Mouse (Mus musculus) liver, embryonic 14.5 days (tissue): ENCODE measurements at regions not wholly inside any gene's neighbourhood (a gene's known extent, or its start where the extent isn't known, plus 50 kb on each side); places are given as distances from the start of the nearest gene placed in this dataset.

Source experiments
- ATAC-seq: fragments of 200-750 bp; cut with Nextera tagmentation; 2 replicates; pipeline ENCODE4 v1.8.0; 2017; ENCODE audit warnings: moderate number of reproducible peaks, mild to moderate bottlenecking, moderate library complexity; ENCODE audit not compliant: insufficient read depth
- DNase-seq, 3 experiments: peaks; one replicate each; pipeline ENCODE4 v3.0.0-alpha.2; 2012 to 2013; ENCODE audit warnings: low read depth in 3 of 3, low spot score in 3 of 3
- H3K27ac ChIP-seq: fragments of 300-500 bp; sonication (generic); 2 replicates; pipeline ENCODE4 v1.5.1; 2014; ENCODE audit warnings: moderate library complexity, mild to moderate bottlenecking, control low read depth, inconsistent platforms
- H3K27me3 ChIP-seq: fragments of 300-500 bp; sonication (generic); 2 replicates; pipeline ENCODE4 v1.6.1; 2014; ENCODE audit warnings: mild to moderate bottlenecking, low read length, moderate library complexity; ENCODE audit not compliant: control insufficient read depth, insufficient read depth
- H3K36me3 ChIP-seq: fragments of 300-500 bp; sonication (generic); replicated peaks from 2 replicates; pipeline ENCODE4 v1.6.1; 2014; ENCODE audit warnings: low read depth; ENCODE audit not compliant: control insufficient read depth, insufficient read depth
- H3K4me1 ChIP-seq, 2 experiments: fragments of 200-500 bp in 1 of 2; fragments of 300-500 bp in 1 of 2; sonication (generic) in 1 of 2; replicated peaks; 2 replicates each; pipeline ENCODE4 v1.6.1; 2012 to 2014; ENCODE audit warnings: antibody characterized with exemption in 1 of 2, inconsistent platforms in 1 of 2, low read length in 1 of 2; ENCODE audit not compliant: control insufficient read depth in 2 of 2, insufficient read depth in 2 of 2
- H3K4me2 ChIP-seq: fragments of 300-500 bp; sonication (generic); 2 replicates; pipeline ENCODE4 v1.6.1; 2014; ENCODE audit warnings: low read depth, mild to moderate bottlenecking, control low read depth, moderate library complexity
- H3K4me3 ChIP-seq, 2 experiments: fragments of 200-500 bp in 1 of 2; fragments of 300-500 bp in 1 of 2; sonication (generic) in 1 of 2; 2 replicates each; pipeline ENCODE4 v1.5.1; 2012 to 2014; ENCODE audit warnings: low read depth in 2 of 2, low read length in 2 of 2, mild to moderate bottlenecking in 2 of 2, control low read depth in 1 of 2, inconsistent platforms in 1 of 2, moderate library complexity in 1 of 2; ENCODE audit not compliant: insufficient read depth in 1 of 2
- H3K9ac ChIP-seq: fragments of 300-500 bp; sonication (generic); replicated peaks from 2 replicates; pipeline ENCODE4 v1.6.1; 2014; ENCODE audit warnings: mild to moderate bottlenecking, control low read depth, moderate library complexity
- H3K9me3 ChIP-seq: fragments of 300-500 bp; sonication (generic); 2 replicates; pipeline ENCODE4 v1.6.1; 2016; ENCODE audit warnings: low read length, mixed read lengths; ENCODE audit not compliant: control insufficient read depth
- CTCF ChIP-seq: IDR thresholded peaks from 2 replicates; pipeline ENCODE4 v1.5.1; 2016; ENCODE audit warnings: antibody characterized with exemption, low read depth, control low read depth
- EP300 ChIP-seq: IDR thresholded peaks from 2 replicates; pipeline ENCODE4 v1.6.1; 2016; ENCODE audit warnings: antibody characterized with exemption, low read depth
- WGBS: fragments of 180-500 bp; shearing (Covaris S2); extraction: QIAGEN DNeasy Blood & Tissue Kit; methylation state at CpG from one replicate; pipeline ENCODE4 v1.1.7; 2014; ENCODE audit not compliant: insufficient replicate concordance; 5-methylcytosine and 5-hydroxymethylcytosine counted together

GRCm38 (mm10) chr14:67158867-67159266 lies 1149.9 kb upstream of the Gulo start:
- H3K36me3 ChIP-seq: no peaks in the 10 kb centered on the region
- H3K27ac ChIP-seq: no peak overlapping the region
- no peak overlapping the region for H3K4me2 ChIP-seq
- H3K9ac ChIP-seq: no peak overlapping the region
- H3K4me3 ChIP-seq: no peak overlapping the region
- H3K27me3 ChIP-seq: no peaks in the 10 kb centered on the region
- H3K9me3 ChIP-seq: no peaks in the 10 kb centered on the region
- H3K4me1 ChIP-seq: no peaks in the 10 kb centered on the region
- ATAC-seq (no peak), DNase-seq (no peak)
- 42% methylated on average over 8 of the region's 9 CpGs for WGBS
- no peak for TF ChIP-seq CTCF
- no peak for TF ChIP-seq EP300

GRCm38 (mm10) chr14:67156366-67156765 lies 1147.4 kb upstream of the Gulo start:
- Histone ChIP-seq H3K4me3 (no peak overlapping the region), H3K36me3 (no peaks in the 10 kb centered on the region), H3K9me3 (no peaks in the 10 kb centered on the region), H3K4me2 (no peak overlapping the region), H3K9ac (no peak overlapping the region), H3K27ac (no peak overlapping the region), H3K27me3 (no peaks in the 10 kb centered on the region), H3K4me1 (no peaks in the 10 kb centered on the region)
- TF ChIP-seq CTCF (no peak), EP300 (no peak)
- 63% methylated on average over 8 of the region's 8 CpGs for WGBS
- ATAC-seq (no peak), DNase-seq (no peak)

GRCm38 (mm10) chr14:67153621-67154020 lies 1144.6 kb upstream of the Gulo start:
- WGBS: 38% methylated on average over 3 of the region's 3 CpGs
- Histone ChIP-seq H3K9ac (no peak overlapping the region), H3K4me3 (no peak overlapping the region), H3K27ac (no peak overlapping the region), H3K9me3 (no peaks in the 10 kb centered on the region), H3K36me3 (no peaks in the 10 kb centered on the region), H3K27me3 (no peaks in the 10 kb centered on the region), H3K4me2 (no peak overlapping the region), H3K4me1 (no peaks in the 10 kb centered on the region)
- TF ChIP-seq CTCF: no peak
- TF ChIP-seq EP300: no peak
- no peak for DNase-seq
- ATAC-seq: no peak

GRCm38 (mm10) chr14:67149961-67150471 lies 1141.0 kb upstream of the Gulo start:
- no peak for TF ChIP-seq EP300
- TF ChIP-seq CTCF: peak; percentile 52
- Histone ChIP-seq H3K9ac (no peak overlapping the region), H3K27ac (no peak overlapping the region), H3K4me1 (no peaks in the 10 kb centered on the region), H3K9me3 (no peaks in the 10 kb centered on the region), H3K4me3 (no peak overlapping the region), H3K4me2 (no peak overlapping the region), H3K27me3 (no peaks in the 10 kb centered on the region), H3K36me3 (no peaks in the 10 kb centered on the region)
- DNase-seq (no peak), ATAC-seq (no peak)
- WGBS: 27% methylated on average over 7 of the region's 7 CpGs

GRCm38 (mm10) chr14:67149091-67149490 lies 1140.1 kb upstream of the Gulo start:
- TF ChIP-seq EP300: no peak
- TF ChIP-seq CTCF: no peak
- Histone ChIP-seq H3K4me3 (no peak overlapping the region), H3K9ac (no peak overlapping the region), H3K4me2 (no peak overlapping the region), H3K4me1 (no peaks in the 10 kb centered on the region), H3K36me3 (no peaks in the 10 kb centered on the region), H3K27ac (no peak overlapping the region), H3K27me3 (no peaks in the 10 kb centered on the region), H3K9me3 (no peaks in the 10 kb centered on the region)
- WGBS: 79% methylated on average over 8 of the region's 8 CpGs
- DNase-seq (no peak), ATAC-seq (no peak)
